8 mouse cellular contexts compared by ENCODE assay signal in the genomic region with DNA sequence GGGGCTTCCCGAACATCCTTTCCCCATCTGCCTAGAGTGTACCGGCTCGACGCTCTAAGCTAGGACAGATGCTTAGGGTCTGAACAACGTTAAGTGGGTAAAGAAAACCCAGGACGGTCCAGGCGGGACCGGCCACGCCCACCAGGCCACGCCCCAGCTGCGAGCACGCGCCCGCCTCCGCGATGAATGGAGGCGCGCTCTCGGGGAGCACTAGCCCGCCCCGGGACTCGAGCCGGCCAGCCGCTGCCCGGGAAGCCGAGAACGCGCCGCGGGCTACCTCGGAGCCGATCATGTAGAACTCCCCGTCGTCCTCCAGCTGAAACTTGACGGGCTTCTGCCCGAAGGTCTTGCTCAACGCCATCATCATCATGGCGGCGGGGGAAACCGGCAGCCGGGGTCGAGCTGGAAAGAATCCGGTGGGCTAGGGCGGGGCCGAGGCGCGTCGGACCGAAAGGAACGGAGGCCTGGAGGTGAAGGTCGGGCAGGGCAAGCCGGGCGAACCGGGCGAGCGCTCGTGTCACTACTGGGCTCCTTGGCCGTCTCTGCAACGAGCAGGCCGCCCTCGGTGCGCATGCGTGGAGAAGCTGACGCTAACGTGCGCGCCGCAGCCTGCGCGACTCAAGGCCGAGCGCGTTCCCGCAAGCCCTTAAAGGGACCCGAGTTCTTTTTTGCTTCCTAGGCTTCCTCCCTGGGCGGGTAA. TPM values are rescaled to one million over a fixed set of nuclear protein-coding genes. Genes with fewer than 3 reads are reported as not detected.
DNase-seq lines count a peak whose midpoint lies in the region; ATAC-seq lines count a peak whose summit lies in the region.

A gene (minus strand): TSS at position 592 of the 700 bp plus-strand sequence.

- DNase-seq in adipocyte (ENCODE audit: low spot score) = peak; percentile 94
- DNase-seq in embryo, embryonic 10 days (ENCODE audit: low spot score) = peak; percentile 99
- DNase-seq in gastrocnemius, postnatal 10 days = peak; percentile 95
- DNase-seq in left cerebral cortex, postnatal 10 days (ENCODE audit: extremely low spot score in 1 of 2, low spot score in 2 of 2) = peak; percentile 93 to 97
- peak; percentile 94 for DNase-seq in right cerebral cortex, postnatal 25 days
- peak; percentile 91 to 95 for DNase-seq in urinary bladder, postnatal 4 days (ENCODE audit: low spot score in 2 of 2)

- ATAC-seq in inflammation-experienced regulatory T-cells, adult 6 months = peak; percentile 89
- peak; percentile 82 for ATAC-seq in megakaryocyte-erythroid progenitor cell, adult 5-6 weeks (replicated peaks; ENCODE audit: low FRiP score, low TSS enrichment, poor library complexity, severe bottlenecking)

- intact Hi-C loops in left cerebral cortex, postnatal 10 days (cut with DNase I) = no loop called here

RNA-seq across cellular contexts. Expression of the gene that starts here (rescaled TPM):
- 10 to 100 TPM; 30.5 to 39.1 TPM for total RNA-seq in gastrocnemius, postnatal 10 days (2021)
- 100 to 1,000 TPM in 2 of 3 experiments, 10 to 100 TPM in 1; 89.2 to 126 (median 106) TPM for polyA plus RNA-seq in inflammation-experienced regulatory T-cells, adult 6 months (2017; shearing (Covaris generic))
- 10 to 100 TPM; 92.6 to 100.0 TPM for total RNA-seq in left cerebral cortex, postnatal 10 days (2021)
- 98.4 and 103 TPM in 2 replicates for total RNA-seq in megakaryocyte-erythroid progenitor cell, adult 5-6 weeks (2014; fragmentation: Nextera tagmentation)
- total RNA-seq in megakaryocyte-erythroid progenitor cell, adult 5-6 weeks (2017) = 54.5 and 69.3 TPM in 2 replicates

Comparison
In these comparisons a context has a peak if more than half of its experiments do, and no peak if none do; other contexts are left out.
1. Peak in every context shown above with its lines: DNase-seq and ATAC-seq.